Mouse (Mus musculus) C2C12 (cell line): ENCODE measurements around the gene Gm49711.

Experiments
- CEBPB ChIP-seq: IDR thresholded peaks from one replicate; pipeline ENCODE4 v1.6.1; 2011; ENCODE audit warnings: low read depth, mild to moderate bottlenecking, control low read depth, moderate library complexity
- CTCF ChIP-seq: IDR thresholded peaks from one replicate; pipeline ENCODE4 v1.5.1; 2011; ENCODE audit not compliant: control insufficient read depth, insufficient read depth, insufficient read length

- TF ChIP-seq CTCF (no peak), CEBPB (no peak)
Observed at GRCm38 (mm10) chr16:92104951-92105350, 46.8 kb downstream of the Gm49711 start.
